Mouse (Mus musculus) kidney, postnatal 14 days (tissue): ENCODE measurements around the gene Arl4a.

ENCODE experiments used
- DNase-seq: peaks from one replicate; pipeline ENCODE4 v3.0.0; 2022; ENCODE audit warnings: mixed read lengths

The Arl4a gene

GRCm38 (mm10) chr12:40037876-40038463 is at the start of gene Arl4a:
Gene Arl4a, minus strand, starts transcription at chr12:40038025.
- DNase-seq: peak; percentile 95

- DNase-seq: no peak
Observed at GRCm38 (mm10) chr12:40085731-40086322, 48.0 kb upstream of the Arl4a start.

- peak; percentile 10 for DNase-seq
Observed at GRCm38 (mm10) chr12:40082453-40083238, 44.8 kb upstream of the Arl4a start.

- DNase-seq: no peak
Observed at GRCm38 (mm10) chr12:40082048-40082447, 44.2 kb upstream of the Arl4a start.

GRCm38 (mm10) chr12:40073660-40074059 is 35.8 kb upstream of the Arl4a start:
- DNase-seq: no peak

GRCm38 (mm10) chr12:40047024-40047423 is 9.2 kb upstream of the Arl4a start:
- no peak for DNase-seq

GRCm38 (mm10) chr12:40043816-40044585 is 6.2 kb upstream of the Arl4a start:
- DNase-seq: peak; percentile 5

- peak; percentile 41 for DNase-seq
Observed at GRCm38 (mm10) chr12:40040067-40040466, 2.2 kb upstream of the Arl4a start.

- DNase-seq: peak; percentile 99
Observed at GRCm38 (mm10) chr12:40037226-40037813, 505 bp downstream of the Arl4a start.

GRCm38 (mm10) chr12:40036666-40037065 is 1.2 kb downstream of the Arl4a start:
- DNase-seq: peak; percentile 21

GRCm38 (mm10) chr12:40035506-40035905 is 2.3 kb downstream of the Arl4a start:
- DNase-seq: no peak

GRCm38 (mm10) chr12:40029201-40029600 is 8.6 kb downstream of the Arl4a start:
- no peak for DNase-seq

- DNase-seq: no peak
Observed at GRCm38 (mm10) chr12:40027846-40028245, 10.0 kb downstream of the Arl4a start.

GRCm38 (mm10) chr12:40027444-40027843 is 10.4 kb downstream of the Arl4a start:
- DNase-seq: no peak

GRCm38 (mm10) chr12:40023918-40024317 is 13.9 kb downstream of the Arl4a start:
- DNase-seq: no peak

- no peak for DNase-seq
Observed at GRCm38 (mm10) chr12:40023014-40023642, 14.7 kb downstream of the Arl4a start.

GRCm38 (mm10) chr12:40022344-40022743 is 15.5 kb downstream of the Arl4a start:
- no peak for DNase-seq

- no peak for DNase-seq
Observed at GRCm38 (mm10) chr12:40017955-40018505, 19.8 kb downstream of the Arl4a start.

GRCm38 (mm10) chr12:40016648-40017460 is 21.0 kb downstream of the Arl4a start:
- peak; percentile 77 for DNase-seq

- no peak for DNase-seq
Observed at GRCm38 (mm10) chr12:40016068-40016467, 21.8 kb downstream of the Arl4a start.

- no peak for DNase-seq
Observed at GRCm38 (mm10) chr12:40009866-40010265, 28.0 kb downstream of the Arl4a start.
